Mouse (Mus musculus) hindlimb bud, embryonic 11.5 days (tissue): ENCODE data around the gene Polr2m.
A peak's percentile ranks its signal among the peaks of the same experiment; 100 is the strongest.
"Not testable (repeated sequence)": the region's sequence is repeated elsewhere in the genome, so short reads cannot be mapped to it uniquely, and the experiment has no call there.

Experiments
- DNase-seq: peaks from one replicate; pipeline ENCODE4 v3.0.0-alpha.2; 2012; ENCODE audit warnings: low read depth, low spot score; ENCODE audit errors: extremely low spot score

The Polr2m gene

GRCm38 (mm10) chr9:71485475-71486094 lies at the start of gene Polr2m:
Gene Polr2m, minus strand, starts transcription at chr9:71485935.
- peak; percentile 79 for DNase-seq

- DNase-seq: no peak
Observed at GRCm38 (mm10) chr9:71535036-71535435, 49.3 kb upstream of the Polr2m start.

GRCm38 (mm10) chr9:71529960-71530359 lies 44.2 kb upstream of the Polr2m start:
- DNase-seq: no peak

- peak; percentile 95 for DNase-seq
Observed at GRCm38 (mm10) chr9:71527438-71527837, 41.7 kb upstream of the Polr2m start.

- no peak for DNase-seq
Observed at GRCm38 (mm10) chr9:71523901-71524300, 38.2 kb upstream of the Polr2m start.

- no peak for DNase-seq
Observed at GRCm38 (mm10) chr9:71519836-71520235, 34.1 kb upstream of the Polr2m start.

GRCm38 (mm10) chr9:71517487-71517886 lies 31.8 kb upstream of the Polr2m start:
- no peak for DNase-seq

- DNase-seq: no peak
Observed at GRCm38 (mm10) chr9:71515862-71516261, 30.1 kb upstream of the Polr2m start.

GRCm38 (mm10) chr9:71513566-71513965 lies 27.8 kb upstream of the Polr2m start:
- no peak for DNase-seq

GRCm38 (mm10) chr9:71512899-71513298 lies 27.2 kb upstream of the Polr2m start:
- DNase-seq: no peak

GRCm38 (mm10) chr9:71498391-71499182 lies 12.9 kb upstream of the Polr2m start:
- DNase-seq: no peak

GRCm38 (mm10) chr9:71496637-71497036 lies 10.9 kb upstream of the Polr2m start:
- no peak for DNase-seq

- DNase-seq: no peak
Observed at GRCm38 (mm10) chr9:71493771-71494170, 8.0 kb upstream of the Polr2m start.

- DNase-seq: no peak
Observed at GRCm38 (mm10) chr9:71492296-71493025, 6.7 kb upstream of the Polr2m start.

- no peak for DNase-seq
Observed at GRCm38 (mm10) chr9:71490076-71490475, 4.3 kb upstream of the Polr2m start.

- no peak for DNase-seq
Observed at GRCm38 (mm10) chr9:71486127-71486526, 392 bp upstream of the Polr2m start.

- DNase-seq: no peak
Observed at GRCm38 (mm10) chr9:71484871-71485474, 762 bp downstream of the Polr2m start.

GRCm38 (mm10) chr9:71483872-71484271 lies 1.9 kb downstream of the Polr2m start:
- DNase-seq: not testable (repeated sequence)

- no peak for DNase-seq
Observed at GRCm38 (mm10) chr9:71480305-71480704, 5.4 kb downstream of the Polr2m start.

GRCm38 (mm10) chr9:71479413-71479812 lies 6.3 kb downstream of the Polr2m start:
- no peak for DNase-seq

- DNase-seq: no peak
Observed at GRCm38 (mm10) chr9:71478596-71478995, 7.1 kb downstream of the Polr2m start.
